Mouse (Mus musculus): ENCODE measurements around the gene Brd2. TPM values are rescaled to one million over a fixed set of nuclear protein-coding genes. Genes with fewer than 3 reads are reported as not detected.
A peak's percentile ranks its signal among the peaks of the same experiment; 100 is the strongest.

The Brd2 gene
- total and polyA plus RNA-seq, 3 experiments: 99.5 to 252 (median 189) TPM

DNA sequence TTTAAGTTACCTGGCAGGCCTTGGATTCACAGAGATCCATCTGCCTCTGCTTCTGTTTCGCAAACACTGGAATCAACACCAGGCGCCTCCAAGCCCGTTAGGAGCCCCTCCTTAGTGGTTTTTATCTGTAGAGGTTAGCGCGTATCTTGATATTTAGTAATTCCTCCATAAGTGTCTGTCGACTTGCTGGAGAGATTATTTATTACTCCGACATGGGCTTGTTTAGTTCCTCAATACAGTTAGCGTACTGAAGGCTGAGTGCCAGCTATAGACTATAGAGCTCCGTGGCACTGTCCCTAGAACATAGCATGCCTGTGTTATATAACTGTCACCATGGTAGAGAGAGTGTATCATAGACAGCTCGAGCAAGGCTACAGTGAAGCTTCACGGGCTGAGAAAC lies 34.3 kb downstream of the Brd2 start (continued):
- TF ChIP-seq E2F4 (IDR thresholded peaks at IDR 0.05; ENCODE audit: borderline replicate concordance, low read depth, low read length): no peak
- no peak for TF ChIP-seq NRF1 (IDR thresholded peaks at IDR 0.05; ENCODE audit: insufficient read depth, low read depth, low read length, poor library complexity, severe bottlenecking)
- TF ChIP-seq KAT2A (conservative IDR thresholded peaks at IDR 0.05; ENCODE audit: low read depth, low read length): peak; percentile 44; the same call in 1 of the 2 replicates
- peak in 1 of 2 experiments; percentile 50; a peak in 2 of 4 replicates for TF ChIP-seq POLR2A (IDR thresholded peaks at IDR 0.05; ENCODE audit: control insufficient read depth in 1 of 2, insufficient read depth in 1 of 2, low read depth in 1 of 2, low read length in 2 of 2, poor library complexity in 1 of 2)
- 0 out of 2 replicates have a peak, but pooled peaks have one; percentile 82 for TF ChIP-seq ZMIZ1 (IDR thresholded peaks at IDR 0.05; ENCODE audit: low read depth, low read length)
- peak; percentile 89 for TF ChIP-seq GATA1 (IDR thresholded peaks at IDR 0.05; ENCODE audit: low read depth, low read length)
- no peak for TF ChIP-seq USF2 (IDR thresholded peaks at IDR 0.05; ENCODE audit: borderline replicate concordance in 1 of 2, insufficient read depth in 1 of 2, low read depth in 1 of 2, low read length in 2 of 2)
- TF ChIP-seq USF1 (IDR thresholded peaks at IDR 0.05; ENCODE audit: low read depth, low read length): no peak
- TF ChIP-seq ELF1 (IDR thresholded peaks at IDR 0.05; ENCODE audit: low read depth, low read length): 0 out of 2 replicates have a peak, but pooled peaks have one; percentile 9
- TF ChIP-seq BHLHE40 (IDR thresholded peaks at IDR 0.05; ENCODE audit: borderline replicate concordance, low read depth, low read length): peak; percentile 54; the same call in 1 of the 2 replicates
- TF ChIP-seq ETS1 (IDR thresholded peaks at IDR 0.05; ENCODE audit: low read depth, low read length): peak; percentile 85
- 0 out of 2 replicates have a peak, but pooled peaks have one; percentile 46 for TF ChIP-seq CHD1 (IDR thresholded peaks at IDR 0.05; ENCODE audit: low read depth, low read length)
- TF ChIP-seq RCOR1 (IDR thresholded peaks at IDR 0.05; ENCODE audit: low read depth, low read length): peak; percentile 64
- TF ChIP-seq SMC3 (IDR thresholded peaks at IDR 0.05; ENCODE audit: low read depth, low read length): no peak; the same call in 1 of the 2 replicates
- TF ChIP-seq CTCF (IDR thresholded peaks at IDR 0.05 in 2 of 3, conservative IDR thresholded peaks at IDR 0.05 in 1 of 3; ENCODE audit: control insufficient read depth in 1 of 3, insufficient read depth in 1 of 3, low read depth in 2 of 3, low read length in 3 of 3, poor library complexity in 1 of 3, severe bottlenecking in 1 of 3): no peak
- TF ChIP-seq ZC3H11A (IDR thresholded peaks at IDR 0.05; ENCODE audit: low read depth, low read length): no peak
- TF ChIP-seq UBTF (IDR thresholded peaks at IDR 0.05; ENCODE audit: borderline replicate concordance, insufficient read depth, low read depth, low read length): no peak
- peak; percentile 77 for TF ChIP-seq MAX (IDR thresholded peaks at IDR 0.05; ENCODE audit: low read length)
- TF ChIP-seq MYC (IDR thresholded peaks at IDR 0.05; ENCODE audit: low read depth, low read length): peak; percentile 67; the same call in 1 of the 2 replicates
- peak; percentile 85 for TF ChIP-seq MAZ (IDR thresholded peaks at IDR 0.05; ENCODE audit: low read depth, low read length)
- TF ChIP-seq GABPA (IDR thresholded peaks at IDR 0.05; ENCODE audit: low read depth, low read length): no peak
- peak; percentile 89 for TF ChIP-seq SIN3A (IDR thresholded peaks at IDR 0.05; ENCODE audit: low read length)
- no peak for TF ChIP-seq MEF2A (IDR thresholded peaks at IDR 0.05; ENCODE audit: extremely low read depth, insufficient replicate concordance, low read depth, low read length, poor library complexity, severe bottlenecking)
- peak; percentile 74 for TF ChIP-seq TCF12 (IDR thresholded peaks at IDR 0.05; ENCODE audit: low read depth, low read length)
